Mouse (Mus musculus) hindbrain, embryonic 12.5 days (tissue): ENCODE results near the gene Loxl1. TPM values are rescaled to one million over a fixed set of nuclear protein-coding genes. Genes with fewer than 3 reads are reported as not detected.

Source experiments
- polyA plus RNA-seq: library from polyadenylated mRNA; unstranded; fragments of >200 nt; fragmentation: Nextera tagmentation; extraction: Ambion mirVana; gene quantifications from 2 replicates; pipeline ENCODE4 v1.2.1, GENCODE M21; 2016

Loxl1 gene
- polyA plus RNA-seq, 1 experiment from 2014 or later, result 19.2 TPM

Other genes with a start within 250 kb of the Loxl1 start
- gene Stra6, start 249.4 kb downstream of the Loxl1 start, polyA plus RNA-seq, result 14.8 and 17.6 TPM in 2 replicates
- 1.0 and 1.5 TPM in 2 replicates for gene Ccdc33, start 194.4 kb downstream of the Loxl1 start, polyA plus RNA-seq
- gene Islr, start 108.9 kb downstream of the Loxl1 start, polyA plus RNA-seq, result 47.8 and 59.3 TPM in 2 replicates
- 9.2 and 10.4 TPM in 2 replicates for gene Islr2, start 108.9 kb downstream of the Loxl1 start, polyA plus RNA-seq
- gene Pml, start 63.4 kb downstream of the Loxl1 start, polyA plus RNA-seq, result 9.8 and 10.1 TPM in 2 replicates
- 63.0 and 67.8 TPM in 2 replicates for gene Stoml1, start 60.0 kb downstream of the Loxl1 start, polyA plus RNA-seq
- gene Tbc1d21, start 57.3 kb upstream of the Loxl1 start, polyA plus RNA-seq, result not detected in 2 replicates
- gene Insyn1, start 175.4 kb upstream of the Loxl1 start, polyA plus RNA-seq, result 5.2 and 5.6 TPM in 2 replicates
- 45.9 and 48.9 TPM in 2 replicates for gene Cd276, start 242.3 kb upstream of the Loxl1 start, polyA plus RNA-seq